Mouse (Mus musculus) left cerebral cortex, postnatal 36 days (tissue): Measurements from ENCODE around the gene Zfp57. TPM values are rescaled to one million over a fixed set of nuclear protein-coding genes. Genes with fewer than 3 reads are reported as not detected.

Source experiments
- DNase-seq, 2 experiments: peaks; one replicate each; pipeline ENCODE4 v3.0.0; 2021 to 2022; ENCODE audit warnings: low spot score in 2 of 2, mixed read lengths in 1 of 2
- intact Hi-C: fragments of 180-260 bp; cut with DNase I; formaldehyde crosslinking; loops from one replicate; pipeline ENCODE4 v1.15.1; 2025
- total RNA-seq, 2 experiments: library from RNA; stranded (reverse); gene quantifications; 2 replicates each; pipeline ENCODE4 v1.2.3; 2021

Gene Zfp57
- total RNA-seq, 2 experiments from 2014 or later: 11.5 to 20.4 TPM

GRCm38 (mm10) chr17:37029162-37029561, 28.2 kb downstream of the Zfp57 start:
- intact Hi-C loops: no loop called here

GRCm38 (mm10) chr17:37039127-37039894, 38.3 kb downstream of the Zfp57 start:
- DNase-seq: no peak
- intact Hi-C loops: no loop called here

More at GRCm38 (mm10) chr17:37029162-37029561, 28.2 kb downstream of the Zfp57 start:
- no peak for DNase-seq

GRCm38 (mm10) chr17:37044651-37045244, 43.8 kb downstream of the Zfp57 start:
- intact Hi-C loops: loop anchor here (1.0 to 5.0 kb wide), 4 partner anchors 14 to 127 kb away; partner anchors contain the start of genes Znrd1 and Znrd1as
- DNase-seq: no peak

GRCm38 (mm10) chr17:37045611-37046311, 44.8 kb downstream of the Zfp57 start, which contains the start of gene Gabbr1:
Gene Gabbr1 (plus strand): TSS chr17:37045966.
- DNase-seq: peak; percentile 83 to 88
- intact Hi-C loops: loop anchor here (1.0 to 5.0 kb wide), 4 partner anchors 15 to 128 kb away; partner anchors contain the start of genes Znrd1 and Znrd1as

GRCm38 (mm10) chr17:37046312-37047112, 45.5 kb downstream of the Zfp57 start:
- intact Hi-C loops: loop anchor here (5.0 kb wide), 2 partner anchors 49 to 129 kb away; no protein-coding TSS in a partner anchor

GRCm38 (mm10) chr17:37047332-37047976, 46.5 kb downstream of the Zfp57 start:
- intact Hi-C loops: loop anchor here (5.0 kb wide), 2 partner anchors 50 to 130 kb away; no protein-coding TSS in a partner anchor
- peak in 1 of 2 experiments; percentile 17 for DNase-seq

More at GRCm38 (mm10) chr17:37046312-37047112, 45.5 kb downstream of the Zfp57 start:
- peak; percentile 58 to 70 for DNase-seq

GRCm38 (mm10) chr17:37047981-37048380, 47.0 kb downstream of the Zfp57 start:
- intact Hi-C loops: loop anchor here (5.0 kb wide), 2 partner anchors 51 to 131 kb away; no protein-coding TSS in a partner anchor
- DNase-seq: no peak

- intact Hi-C loops: loop anchor here (5.0 kb wide), 2 partner anchors 51 to 131 kb away; no protein-coding TSS in a partner anchor
- DNase-seq: peak in 1 of 2 experiments; percentile 17
Measured at GRCm38 (mm10) chr17:37048383-37048782, 47.4 kb downstream of the Zfp57 start.

- intact Hi-C loops: loop anchor here (2.0 to 5.0 kb wide), 3 partner anchors 23 to 132 kb away; no protein-coding TSS in a partner anchor
- DNase-seq: peak; percentile 80 to 85
Measured at GRCm38 (mm10) chr17:37049570-37050310, 48.8 kb downstream of the Zfp57 start.

GRCm38 (mm10) chr17:37050399-37050798, 49.4 kb downstream of the Zfp57 start:
- DNase-seq: peak; percentile 93 to 94
- intact Hi-C loops: loop anchor here (2.0 kb wide), 1 partner anchor 22 kb away; no protein-coding TSS in a partner anchor

GRCm38 (mm10) chr17:37050876-37051275, 49.9 kb downstream of the Zfp57 start:
- intact Hi-C loops: loop anchor here (2.0 kb wide), 1 partner anchor 22 kb away; no protein-coding TSS in a partner anchor
- peak; percentile 58 to 65 for DNase-seq

- no peak for DNase-seq
- intact Hi-C loops: loop anchor here (2.0 kb wide), 1 partner anchor 21 kb away; no protein-coding TSS in a partner anchor
Measured at GRCm38 (mm10) chr17:37051745-37052144, 50.8 kb downstream of the Zfp57 start.

- no peak for DNase-seq
- intact Hi-C loops: no loop called here
Measured at GRCm38 (mm10) chr17:37056957-37057356, 56.0 kb downstream of the Zfp57 start.

Other genes starting within 250 kb of the Zfp57 start
- not detected for gene H2-M10.5, start 228.3 kb upstream of the Zfp57 start, total RNA-seq
- not detected for gene H2-M10.6, start 189.0 kb upstream of the Zfp57 start, total RNA-seq
- 10 to 100 TPM; 18.1 to 20.4 TPM for gene Trim26, start 164.0 kb upstream of the Zfp57 start, total RNA-seq
- gene Trim15, start 134.0 kb upstream of the Zfp57 start, total RNA-seq: not detected
- gene Trim10, start 131.6 kb upstream of the Zfp57 start, total RNA-seq: not detected
- not detected for gene Trim40, start 111.0 kb upstream of the Zfp57 start, total RNA-seq
- gene Trim31, start 103.0 kb upstream of the Zfp57 start, total RNA-seq: not detected
- 1 to 10 TPM; 7.1 to 9.9 TPM for gene Rnf39, start 58.2 kb upstream of the Zfp57 start, total RNA-seq
- 100 to 1,000 TPM; 126 to 130 TPM for gene Ppp1r11, start 49.4 kb upstream of the Zfp57 start, total RNA-seq
- gene Znrd1, start 42.6 kb upstream of the Zfp57 start, total RNA-seq: 10 to 100 TPM; 32.1 to 33.5 TPM
- gene Znrd1as, start 42.6 kb upstream of the Zfp57 start, total RNA-seq: 1 to 10 TPM; 3.6 to 3.8 TPM
- not detected for gene 2410137M14Rik, start 19.9 kb upstream of the Zfp57 start, total RNA-seq
- 1 to 10 TPM in 1 of 2 experiments, under 1 TPM in 1; 0.69 to 1.2 TPM for gene H2-M5, start 11.6 kb upstream of the Zfp57 start, total RNA-seq
- 10 to 100 TPM; 48.3 to 87.0 TPM for gene Mog, start 22.2 kb downstream of the Zfp57 start, total RNA-seq
- 100 to 1,000 TPM; 679 to 696 TPM for gene Gabbr1, start 44.8 kb downstream of the Zfp57 start, total RNA-seq
- not detected for gene Olfr90, start 87.3 kb downstream of the Zfp57 start, total RNA-seq
- gene Olfr91, start 97.1 kb downstream of the Zfp57 start, total RNA-seq: not detected
- not detected for gene Olfr92, start 118.9 kb downstream of the Zfp57 start, total RNA-seq
- not detected for gene Olfr93, start 160.3 kb downstream of the Zfp57 start, total RNA-seq
- gene Ubd, start 192.7 kb downstream of the Zfp57 start, total RNA-seq: not detected
- gene Olfr94, start 199.8 kb downstream of the Zfp57 start, total RNA-seq: not detected
- not detected for gene Olfr95, start 212.0 kb downstream of the Zfp57 start, total RNA-seq
- not detected for gene Olfr96, start 219.0 kb downstream of the Zfp57 start, total RNA-seq
- not detected for gene Olfr97, start 236.2 kb downstream of the Zfp57 start, total RNA-seq